Mouse (Mus musculus) right cerebral cortex, postnatal 10 days (tissue): ENCODE results near the gene Cdc6.
"Not testable (repeated sequence)": the region's sequence is repeated elsewhere in the genome, so short reads cannot be mapped to it uniquely, and the experiment has no call there.

ENCODE experiments used
- DNase-seq, 2 experiments: peaks; one replicate each; pipeline ENCODE4 v3.0.0; 2021; ENCODE audit warnings: low spot score in 2 of 2

Gene Cdc6

GRCm38 (mm10) chr11:98907063-98907436 is 551 bp upstream of the Cdc6 start:
- DNase-seq, result no peak

- DNase-seq, result peak; percentile 76 to 83
These were observed 2.1 kb downstream of the Cdc6 start for GRCm38 (mm10) chr11:98909654-98910053.

- DNase-seq, result no peak
These were observed 2.8 kb downstream of the Cdc6 start for GRCm38 (mm10) chr11:98910415-98910814.

GRCm38 (mm10) chr11:98911498-98911897 is 3.9 kb downstream of the Cdc6 start:
- DNase-seq, result no peak

- no peak for DNase-seq
These were observed 6.6 kb downstream of the Cdc6 start for GRCm38 (mm10) chr11:98914196-98914595.

DNA sequence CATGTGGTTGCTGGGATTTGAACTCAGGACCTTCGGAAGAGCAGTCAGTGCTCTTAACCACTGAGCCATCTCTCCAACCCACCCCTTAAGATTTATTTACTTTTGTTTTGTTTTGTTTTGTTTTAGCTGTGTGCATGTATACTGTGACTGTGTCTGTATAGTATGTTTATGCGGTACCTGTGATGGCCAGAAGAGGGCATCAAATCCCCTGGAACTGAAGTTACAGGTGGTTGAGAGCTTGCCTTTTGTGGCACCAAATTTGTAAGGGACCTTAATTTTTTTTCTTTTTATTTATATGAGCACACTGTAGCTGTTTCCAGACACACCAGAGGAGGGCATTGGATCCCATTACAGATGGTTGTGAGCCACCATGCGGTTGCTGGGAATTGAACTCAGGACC is 8.8 kb downstream of the Cdc6 start:
- not testable (repeated sequence) for DNase-seq

DNA sequence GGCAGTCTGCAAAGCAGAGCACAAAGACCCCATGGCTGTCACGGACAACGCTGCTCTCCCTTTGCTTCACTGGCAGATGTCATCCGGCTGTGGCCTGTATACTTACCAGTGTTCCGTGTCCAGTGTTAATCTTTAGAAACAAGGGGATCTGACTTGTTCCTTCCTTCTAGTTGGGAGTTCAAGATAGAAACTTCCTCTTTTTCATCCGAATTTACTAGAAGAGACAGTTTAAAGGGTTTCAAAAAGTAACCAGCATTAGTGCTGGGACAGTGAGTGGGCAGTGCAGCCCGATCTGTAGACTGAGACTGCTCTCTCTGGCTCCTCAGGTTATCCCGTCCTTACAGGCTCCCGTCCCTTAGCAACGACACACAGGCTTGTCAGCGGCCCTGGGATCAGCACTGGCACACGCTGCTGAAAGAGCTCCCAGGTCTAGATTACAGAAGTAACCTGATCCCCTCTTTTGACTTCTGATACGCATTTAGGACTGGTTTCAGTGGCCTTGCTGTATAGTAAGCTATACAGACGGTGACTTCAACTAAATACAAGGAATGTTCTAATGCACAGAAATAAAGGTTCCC is 9.9 kb downstream of the Cdc6 start:
- no peak for DNase-seq

DNA sequence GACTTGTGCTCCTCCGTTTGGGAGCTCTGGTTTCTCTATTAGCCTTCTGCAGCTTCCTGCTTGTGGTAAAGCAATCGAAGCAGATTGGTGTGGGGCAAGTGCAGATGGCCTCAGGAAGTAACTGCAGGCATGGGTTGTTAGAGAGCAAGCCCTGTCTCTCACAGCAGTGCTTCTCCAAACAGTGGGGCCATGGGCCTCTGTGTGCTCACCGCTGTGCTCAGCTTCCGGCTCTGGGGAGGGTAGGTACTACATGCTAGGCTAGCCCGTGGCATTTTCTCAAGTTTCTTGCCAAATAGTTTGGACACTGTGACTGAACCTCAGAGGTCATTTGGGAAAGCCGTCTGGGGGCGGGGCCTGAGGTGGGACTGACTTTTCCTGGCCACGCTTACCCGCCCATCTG is 10.6 kb downstream of the Cdc6 start:
- DNase-seq, result no peak

DNA sequence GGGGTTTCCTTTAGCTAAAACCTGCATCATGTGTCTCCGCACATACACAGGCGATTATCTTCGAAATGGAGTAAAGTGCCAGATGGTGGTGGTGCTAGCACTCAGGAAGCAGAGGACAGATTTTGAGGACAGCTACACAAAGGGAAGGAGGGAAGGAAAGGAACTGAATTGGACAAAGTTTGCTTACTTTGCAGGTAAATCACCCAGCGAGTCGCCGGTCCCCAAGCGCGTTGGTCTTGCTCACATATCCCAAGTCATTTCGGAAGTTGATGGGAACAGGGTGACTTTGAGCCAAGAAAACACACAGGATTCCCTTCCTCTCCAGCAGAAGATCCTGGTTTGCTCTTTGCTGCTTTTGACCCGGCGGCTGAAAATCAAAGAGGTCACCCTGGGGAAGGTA is 11.4 kb downstream of the Cdc6 start:
- no peak for DNase-seq

DNA sequence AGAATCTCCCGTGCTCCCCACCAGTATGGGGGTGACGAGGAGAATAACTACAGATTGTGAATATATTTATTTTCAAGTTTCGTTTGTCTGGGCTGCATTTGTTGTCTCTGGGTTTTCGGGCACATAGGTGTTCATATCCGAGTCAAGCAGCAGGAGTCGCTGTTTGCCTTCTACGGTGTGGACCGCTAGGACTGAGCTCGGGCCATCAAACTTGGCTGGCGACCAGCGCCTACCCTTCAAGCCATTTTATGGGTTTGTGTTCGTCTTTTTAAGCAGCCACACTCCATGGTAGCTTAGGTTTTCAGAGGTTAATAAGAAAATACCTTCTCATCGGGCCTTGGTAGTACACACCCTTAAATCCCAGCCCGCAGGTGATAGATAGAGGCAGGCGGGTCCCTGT is 14.2 kb downstream of the Cdc6 start:
- peak in 1 of 2 experiments; percentile 48 for DNase-seq

DNA sequence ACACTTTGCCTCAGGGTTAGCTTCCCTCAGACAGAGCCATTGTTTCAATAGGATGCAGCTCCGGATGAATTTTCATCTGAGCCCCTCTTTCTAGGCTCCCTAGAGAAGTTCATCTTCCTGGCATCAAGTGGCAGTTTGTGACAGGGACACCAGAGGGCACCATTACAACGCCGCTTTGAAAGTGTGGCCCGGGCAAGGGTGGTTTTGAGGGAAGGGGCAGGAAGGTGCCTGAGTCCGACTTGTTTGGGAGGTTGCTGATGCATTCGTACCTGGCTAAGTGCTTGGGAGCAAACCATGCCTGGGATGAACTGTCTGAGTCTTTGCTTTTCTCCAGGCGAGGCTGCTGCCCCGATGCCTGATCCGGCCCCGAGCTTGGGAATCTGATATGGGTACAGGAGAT is 14.7 kb downstream of the Cdc6 start:
- DNase-seq, result peak; percentile 56 to 78

- not testable (repeated sequence) for DNase-seq
These were observed 15.5 kb downstream of the Cdc6 start for GRCm38 (mm10) chr11:98922851-98923711.

- DNase-seq, result no peak
These were observed 17.1 kb downstream of the Cdc6 start for GRCm38 (mm10) chr11:98924633-98925175.

GRCm38 (mm10) chr11:98925265-98925721 is 17.7 kb downstream of the Cdc6 start:
- peak; percentile 79 to 82 for DNase-seq

GRCm38 (mm10) chr11:98925868-98926311 is 18.3 kb downstream of the Cdc6 start:
- DNase-seq, result peak in 1 of 2 experiments; percentile 62

DNA sequence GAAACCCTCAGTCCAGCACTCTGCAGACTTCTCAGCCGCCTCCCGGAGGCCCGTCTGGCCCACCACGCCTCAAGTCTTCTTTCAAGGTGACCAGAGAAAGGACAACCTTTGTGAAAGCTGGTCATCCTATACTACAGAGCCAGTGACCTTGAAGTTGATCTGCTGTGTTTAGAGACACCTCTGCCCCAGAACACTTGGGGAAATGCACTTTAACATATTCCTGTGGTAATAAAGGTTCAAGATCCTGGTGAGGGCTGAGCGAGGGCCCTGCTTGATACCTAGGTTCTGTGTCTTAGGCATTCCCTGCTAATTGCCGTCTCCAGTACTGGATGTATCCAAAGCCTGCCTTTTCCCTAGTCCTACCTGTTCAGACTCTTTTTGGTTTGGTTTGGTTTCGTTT is 19.0 kb downstream of the Cdc6 start:
- no peak for DNase-seq

- peak in 1 of 2 experiments; percentile 60 for DNase-seq
These were observed 20.0 kb downstream of the Cdc6 start, which contains the start of gene Rara for GRCm38 (mm10) chr11:98927438-98928076. Rara (plus strand) TSS chr11:98927818.

DNA sequence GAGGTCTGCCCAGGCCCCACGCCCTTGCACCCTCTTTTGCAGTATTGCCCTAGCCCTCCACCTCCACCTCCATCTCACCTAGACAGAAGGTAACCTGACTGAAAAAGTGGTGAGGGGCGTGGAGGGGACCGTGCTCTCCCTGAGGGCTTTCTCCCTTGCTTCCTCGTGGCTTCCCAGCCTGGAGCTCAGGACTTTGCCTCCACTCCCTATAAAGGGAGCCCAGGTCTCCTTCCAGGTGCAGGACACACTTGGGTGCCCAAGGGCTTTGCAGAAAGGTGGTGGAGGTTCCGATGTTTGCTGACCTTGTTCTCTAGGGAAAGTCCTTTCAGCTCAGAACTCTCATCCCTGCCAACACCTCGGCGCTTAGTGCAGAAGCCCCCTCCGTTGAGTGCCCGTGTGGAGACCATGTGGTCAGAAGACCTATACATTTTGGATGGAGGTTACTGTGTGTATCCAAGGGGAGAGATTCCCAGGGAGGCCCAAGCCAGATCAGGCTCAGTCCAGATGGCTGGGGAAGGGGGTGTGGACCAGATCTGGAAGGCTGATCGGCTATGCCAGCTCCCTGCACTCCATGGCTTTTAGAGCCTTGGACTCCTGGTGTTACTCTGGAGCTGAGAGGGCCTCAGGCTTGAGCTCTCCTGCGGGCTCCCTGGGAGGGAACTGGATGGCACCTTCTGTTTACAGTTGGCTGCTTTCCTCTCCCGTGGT is 20.7 kb downstream of the Cdc6 start:
- DNase-seq, result no peak

DNA sequence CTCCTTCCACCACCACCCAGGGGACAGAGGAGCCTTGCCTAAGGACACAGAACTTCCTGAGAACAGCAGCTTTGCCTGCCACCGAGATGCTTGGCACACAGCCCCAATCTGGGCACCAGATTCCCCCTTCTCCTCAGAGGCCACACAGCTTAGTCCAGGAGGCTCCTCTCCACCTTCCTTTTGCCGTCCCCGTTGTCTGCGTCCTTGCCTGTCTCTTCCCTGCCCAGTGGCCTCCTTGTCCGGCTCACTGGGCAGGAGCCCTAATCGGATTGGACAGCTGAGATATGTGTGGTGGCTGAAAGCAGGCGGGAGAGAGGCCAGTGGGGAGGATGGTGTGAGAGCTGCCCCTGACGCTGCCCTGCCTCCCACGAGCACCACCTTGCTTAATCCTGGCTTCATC is 21.9 kb downstream of the Cdc6 start:
- no peak for DNase-seq

- no peak for DNase-seq
These were observed 22.6 kb downstream of the Cdc6 start for GRCm38 (mm10) chr11:98930127-98930601.

GRCm38 (mm10) chr11:98930773-98931512 is 23.3 kb downstream of the Cdc6 start:
- no peak for DNase-seq
